Mouse (Mus musculus): ENCODE data around the gene Olfr749. TPM values are rescaled to one million over a fixed set of nuclear protein-coding genes. Genes with fewer than 3 reads are reported as not detected.
A peak's percentile ranks its signal among the peaks of the same experiment; 100 is the strongest.

The Olfr749 gene
- not detected in 2 replicates for polyA plus RNA-seq (2015; fragmentation: Nextera tagmentation; extraction: Ambion mirVana)

- DNase-seq (ENCODE audit: low spot score) (no peak), ATAC-seq (ENCODE audit: low FRiP score, low TSS enrichment) (no peak)
- Histone ChIP-seq H3K9ac (ENCODE audit: low read length) (no peak within 1 kb of the TSS), H3K36me3 (ENCODE audit: control insufficient read depth, insufficient read depth, low read length) (no peaks in the 10 kb centered on the region), H3K4me3 (ENCODE audit: low read depth, low read length) (no peak within 1 kb of the TSS), H3K9me3 (ENCODE audit: control insufficient read depth, low read length) (no peaks in the 10 kb centered on the region), H3K4me1 (replicated peaks; ENCODE audit: control insufficient read depth, insufficient read depth) (no peaks in the 10 kb centered on the region), H3K27ac (replicated peaks) (no peak within 1 kb of the TSS), H3K4me2 (replicated peaks; ENCODE audit: low read depth) (no peak within 1 kb of the TSS), H3K27me3 (ENCODE audit: control insufficient read depth, insufficient read depth, low read length) (no peaks in the 10 kb centered on the region)
- TF ChIP-seq EP300 (optimal IDR thresholded peaks at IDR 0.05) (no peak), CTCF (IDR thresholded peaks at IDR 0.05; ENCODE audit: low read depth) (no peak)
These were observed at the start of gene Olfr749 for GRCm38 (mm10) chr14:50744994-50745393. TSS of gene Olfr749 (minus strand) at chr14:50745094.

- Histone ChIP-seq H3K9me3 (ENCODE audit: control insufficient read depth, low read length) (no peaks in the 10 kb centered on the region), H3K36me3 (ENCODE audit: control insufficient read depth, insufficient read depth, low read length) (no peaks in the 10 kb centered on the region), H3K4me1 (replicated peaks; ENCODE audit: control insufficient read depth, insufficient read depth) (peaks cover 3% of the 10 kb centered on the region; the same call in 1 of the 2 replicates), H3K9ac (ENCODE audit: low read length) (no peak overlapping the region), H3K27ac (replicated peaks) (no peak overlapping the region), H3K27me3 (ENCODE audit: control insufficient read depth, insufficient read depth, low read length) (no peaks in the 10 kb centered on the region), H3K4me3 (ENCODE audit: low read depth, low read length) (no peak overlapping the region), H3K4me2 (replicated peaks; ENCODE audit: low read depth) (no peak overlapping the region)
- no peak for DNase-seq (ENCODE audit: low spot score)
- WGBS, result 14% methylated on average over 2 of the region's 2 CpGs
- no peak for ATAC-seq (ENCODE audit: low FRiP score, low TSS enrichment)
- TF ChIP-seq CTCF (IDR thresholded peaks at IDR 0.05; ENCODE audit: low read depth) (peak; percentile 73), EP300 (optimal IDR thresholded peaks at IDR 0.05) (no peak)
These were observed 43.3 kb upstream of the Olfr749 start for GRCm38 (mm10) chr14:50788157-50788556.

- H3K4me2 ChIP-seq (replicated peaks; ENCODE audit: low read depth), result peak within 1 kb of the TSS; percentile 57
- H3K9me3 ChIP-seq (ENCODE audit: control insufficient read depth, low read length), result no peaks in the 10 kb centered on the region
- peak within 1 kb of the TSS; percentile 74 for H3K27ac ChIP-seq (replicated peaks)
- TF ChIP-seq CTCF (IDR thresholded peaks at IDR 0.05; ENCODE audit: low read depth), result peak; percentile 95
- no peak for TF ChIP-seq EP300 (optimal IDR thresholded peaks at IDR 0.05)
- no peaks in the 10 kb centered on the region for H3K27me3 ChIP-seq (ENCODE audit: control insufficient read depth, insufficient read depth, low read length)
- H3K4me1 ChIP-seq (replicated peaks; ENCODE audit: control insufficient read depth, insufficient read depth), result peaks cover 3% of the 10 kb centered on the region; the same call in 1 of the 2 replicates
- peak; percentile 95 for ATAC-seq (ENCODE audit: low FRiP score, low TSS enrichment)
- DNase-seq (ENCODE audit: low spot score), result peak; percentile 94
- peak within 1 kb of the TSS; percentile 79 for H3K4me3 ChIP-seq (ENCODE audit: low read depth, low read length)
- H3K36me3 ChIP-seq (ENCODE audit: control insufficient read depth, insufficient read depth, low read length), result peaks cover 3% of the 10 kb centered on the region; the same call in 1 of the 2 replicates
- WGBS, result under 1% methylated on average over 21 of the region's 21 CpGs
- peak within 1 kb of the TSS; percentile 79 for H3K9ac ChIP-seq (ENCODE audit: low read length)
These were observed 40.4 kb upstream of the Olfr749 start, which contains the start of gene Ttc5 for GRCm38 (mm10) chr14:50785251-50785637. TSS of gene Ttc5 (minus strand) at chr14:50785519.

GRCm38 (mm10) chr14:50784391-50785250 lies 39.7 kb upstream of the Olfr749 start:
- Histone ChIP-seq H3K27ac (replicated peaks) (peak overlapping the region; percentile 74), H3K9ac (ENCODE audit: low read length) (peak overlapping the region; percentile 79), H3K9me3 (ENCODE audit: control insufficient read depth, low read length) (no peaks in the 10 kb centered on the region), H3K4me1 (replicated peaks; ENCODE audit: control insufficient read depth, insufficient read depth) (peaks cover 3% of the 10 kb centered on the region; the same call in 1 of the 2 replicates), H3K4me2 (replicated peaks; ENCODE audit: low read depth) (peak overlapping the region; percentile 57), H3K27me3 (ENCODE audit: control insufficient read depth, insufficient read depth, low read length) (no peaks in the 10 kb centered on the region), H3K36me3 (ENCODE audit: control insufficient read depth, insufficient read depth, low read length) (peaks cover 5% of the 10 kb centered on the region; the same call in 1 of the 2 replicates), H3K4me3 (ENCODE audit: low read depth, low read length) (peak overlapping the region; percentile 79)
- TF ChIP-seq EP300 (optimal IDR thresholded peaks at IDR 0.05) (no peak), CTCF (IDR thresholded peaks at IDR 0.05; ENCODE audit: low read depth) (no peak)
- 17% methylated on average over 16 of the region's 16 CpGs for WGBS
- DNase-seq (ENCODE audit: low spot score) (no peak), ATAC-seq (ENCODE audit: low FRiP score, low TSS enrichment) (no peak; the same call in 1 of the 2 replicates)

GRCm38 (mm10) chr14:50782166-50782565 lies 37.3 kb upstream of the Olfr749 start:
- Histone ChIP-seq H3K27me3 (ENCODE audit: control insufficient read depth, insufficient read depth, low read length) (no peaks in the 10 kb centered on the region), H3K4me3 (ENCODE audit: low read depth, low read length) (no peak overlapping the region), H3K4me1 (replicated peaks; ENCODE audit: control insufficient read depth, insufficient read depth) (peaks cover 3% of the 10 kb centered on the region; the same call in 1 of the 2 replicates), H3K27ac (replicated peaks) (no peak overlapping the region), H3K4me2 (replicated peaks; ENCODE audit: low read depth) (no peak overlapping the region), H3K36me3 (ENCODE audit: control insufficient read depth, insufficient read depth, low read length) (peaks cover 5% of the 10 kb centered on the region; the same call in 1 of the 2 replicates), H3K9me3 (ENCODE audit: control insufficient read depth, low read length) (no peaks in the 10 kb centered on the region), H3K9ac (ENCODE audit: low read length) (no peak overlapping the region)
- DNase-seq (ENCODE audit: low spot score), result no peak
- no peak for ATAC-seq (ENCODE audit: low FRiP score, low TSS enrichment)
- 92% methylated on average over 3 of the region's 3 CpGs for WGBS
- TF ChIP-seq EP300 (optimal IDR thresholded peaks at IDR 0.05) (no peak), CTCF (IDR thresholded peaks at IDR 0.05; ENCODE audit: low read depth) (no peak)

- Histone ChIP-seq H3K4me1 (replicated peaks; ENCODE audit: control insufficient read depth, insufficient read depth) (no peaks in the 10 kb centered on the region), H3K36me3 (ENCODE audit: control insufficient read depth, insufficient read depth, low read length) (peaks cover 23% of the 10 kb centered on the region), H3K9me3 (ENCODE audit: control insufficient read depth, low read length) (no peaks in the 10 kb centered on the region), H3K4me2 (replicated peaks; ENCODE audit: low read depth) (no peak overlapping the region), H3K27ac (replicated peaks) (no peak overlapping the region), H3K9ac (ENCODE audit: low read length) (no peak overlapping the region), H3K27me3 (ENCODE audit: control insufficient read depth, insufficient read depth, low read length) (no peaks in the 10 kb centered on the region), H3K4me3 (ENCODE audit: low read depth, low read length) (no peak overlapping the region)
- no peak for TF ChIP-seq EP300 (optimal IDR thresholded peaks at IDR 0.05)
- TF ChIP-seq CTCF (IDR thresholded peaks at IDR 0.05; ENCODE audit: low read depth), result peak; percentile 54
- ATAC-seq (ENCODE audit: low FRiP score, low TSS enrichment), result no peak
- DNase-seq (ENCODE audit: low spot score), result no peak
- WGBS, result 83% methylated on average over 2 of the region's 2 CpGs
These were observed 26.4 kb upstream of the Olfr749 start for GRCm38 (mm10) chr14:50771342-50771741.
